Mouse (Mus musculus): ENCODE results near the gene Oosp3. TPM values are rescaled to one million over a fixed set of nuclear protein-coding genes. Genes with fewer than 3 reads are reported as not detected.

The Oosp3 gene
- total RNA-seq (2021): not detected

DNA sequence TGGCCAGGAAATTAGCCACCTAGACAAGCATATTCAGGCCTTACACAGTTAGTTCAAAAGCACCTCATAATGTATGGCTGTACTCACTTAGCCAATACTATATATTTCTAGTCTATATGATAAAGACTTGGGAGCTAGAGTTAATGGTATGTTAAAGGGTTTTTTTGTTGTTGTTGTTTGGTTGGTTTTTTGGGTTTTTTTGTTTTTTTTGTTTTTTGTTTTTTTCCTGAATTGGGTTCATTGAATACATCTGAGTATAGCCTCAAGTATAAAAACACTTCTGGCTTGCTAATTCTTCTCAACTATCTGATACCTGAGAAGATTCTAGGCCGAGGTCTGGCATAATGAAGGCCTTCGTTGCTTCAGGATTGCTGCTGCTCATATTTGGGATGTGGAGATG, at the start of gene Oosp3:
Gene Oosp3 (plus strand): TSS at position 301 of the 400 bp plus-strand sequence.
- DNase-seq (ENCODE audit: extremely low spot score in 1 of 2, low spot score in 2 of 2): no peak
- intact Hi-C loops (cut with DNase I): no loop called here

DNA sequence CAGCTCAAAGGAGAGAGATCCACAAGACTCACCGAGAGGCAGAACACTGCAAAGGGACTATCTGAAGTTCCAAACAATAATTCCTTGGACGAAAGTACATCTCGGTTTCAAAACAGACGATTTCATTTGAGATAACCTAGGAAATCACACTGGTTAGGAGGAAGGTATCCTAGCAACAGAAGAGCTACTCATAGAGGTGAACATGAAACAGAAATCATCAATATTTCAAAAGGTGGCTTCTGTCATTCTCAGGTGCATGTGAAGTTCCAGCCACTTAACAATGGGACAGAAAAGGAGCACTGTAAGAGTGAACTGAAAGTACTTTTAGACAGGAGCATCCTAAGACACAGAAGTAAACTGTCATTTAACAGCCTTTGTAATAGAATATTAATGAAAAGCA, 47.3 kb upstream of the Oosp3 start:
- no peak for DNase-seq (ENCODE audit: extremely low spot score in 1 of 2, low spot score in 2 of 2)
- intact Hi-C loops (cut with DNase I): no loop called here

DNA sequence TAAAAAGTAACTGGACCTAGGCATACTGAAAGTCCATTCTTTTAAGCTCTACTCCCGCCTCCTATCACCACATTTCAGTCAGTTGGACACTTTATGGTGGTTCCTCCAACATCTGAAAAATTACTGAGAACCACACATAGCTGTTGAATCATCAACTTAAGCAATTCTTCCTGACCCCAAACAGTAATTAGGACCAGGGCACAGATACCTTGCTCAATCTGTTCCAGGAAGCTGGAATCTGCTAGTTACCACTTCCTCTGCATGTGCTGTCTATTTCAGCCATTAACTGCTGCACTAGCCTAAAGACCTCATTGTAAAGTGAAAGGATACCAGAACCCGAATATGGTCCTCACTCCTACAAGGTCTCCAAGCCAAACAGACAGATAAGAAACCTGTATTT, 37.7 kb upstream of the Oosp3 start:
- intact Hi-C loops (cut with DNase I): no loop called here
- DNase-seq (ENCODE audit: extremely low spot score in 1 of 2, low spot score in 2 of 2): no peak

DNA sequence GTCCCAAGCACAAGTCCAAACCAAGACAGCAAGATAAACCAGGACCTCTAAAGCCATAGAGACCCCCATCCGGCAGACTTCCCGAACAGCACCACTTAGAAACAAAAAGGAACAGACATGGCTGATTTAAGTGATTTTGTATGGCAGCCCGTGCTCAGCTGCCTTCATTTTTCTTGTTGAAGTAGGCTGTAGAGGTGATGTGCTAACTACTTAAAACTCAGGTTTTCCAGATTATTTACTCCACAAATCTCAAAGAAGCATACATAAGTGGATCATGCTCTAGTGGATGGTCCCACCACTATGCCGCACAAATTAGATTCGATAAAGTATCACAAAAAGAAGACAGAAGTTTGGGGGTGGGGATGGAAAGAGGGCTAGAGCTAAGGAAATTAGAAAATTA, 36.4 kb upstream of the Oosp3 start, which contains the start of gene Oosp2:
Gene Oosp2 (minus strand): TSS at position 101 of the 400 bp plus-strand sequence.
- no peak for DNase-seq (ENCODE audit: extremely low spot score in 1 of 2, low spot score in 2 of 2)
- intact Hi-C loops (cut with DNase I): no loop called here

DNA sequence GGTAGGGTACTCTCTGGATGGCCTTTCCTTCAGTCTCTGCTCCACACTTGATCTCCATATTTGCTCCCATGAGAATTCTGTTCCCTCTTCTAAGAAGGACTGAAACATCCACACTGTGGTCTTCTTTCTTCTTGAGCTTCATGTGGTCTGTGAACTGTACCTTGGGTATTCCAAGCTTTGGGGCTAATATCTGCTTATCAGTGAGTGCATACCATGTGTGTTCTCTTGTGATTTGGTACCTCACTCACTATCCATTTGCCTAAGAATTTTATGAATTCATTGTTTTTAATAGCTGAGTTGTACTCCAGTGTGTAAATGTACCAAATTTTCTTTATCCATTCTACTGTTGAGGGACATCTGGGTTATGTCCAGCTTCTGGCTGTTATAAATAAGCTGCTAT, 35.3 kb upstream of the Oosp3 start:
- intact Hi-C loops (cut with DNase I): no loop called here
- DNase-seq (ENCODE audit: extremely low spot score in 1 of 2, low spot score in 2 of 2): no peak

DNA sequence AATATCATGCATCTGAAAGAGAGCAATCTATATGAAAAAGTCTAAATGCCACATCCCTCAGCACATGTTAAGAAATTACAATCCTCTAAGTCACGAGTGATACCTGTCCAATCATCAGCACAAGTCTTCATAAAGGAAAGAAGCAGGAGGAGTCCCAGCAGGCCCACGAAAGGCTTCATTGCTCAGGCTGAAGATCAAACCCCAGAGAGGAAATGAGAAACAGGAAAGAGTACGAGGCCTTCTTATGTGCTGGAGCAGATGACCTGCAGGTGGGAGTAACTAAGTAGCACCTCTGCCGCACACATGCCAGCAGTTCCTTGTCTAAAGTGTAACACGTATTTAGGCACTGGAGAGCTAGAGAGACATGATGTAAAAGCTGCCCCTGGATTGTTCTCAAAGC, 6.0 kb upstream of the Oosp3 start, which contains the start of gene Oosp1:
Gene Oosp1 (minus strand): TSS at position 312 of the 400 bp plus-strand sequence.
- DNase-seq (ENCODE audit: extremely low spot score in 1 of 2, low spot score in 2 of 2): no peak
- intact Hi-C loops (cut with DNase I): no loop called here

DNA sequence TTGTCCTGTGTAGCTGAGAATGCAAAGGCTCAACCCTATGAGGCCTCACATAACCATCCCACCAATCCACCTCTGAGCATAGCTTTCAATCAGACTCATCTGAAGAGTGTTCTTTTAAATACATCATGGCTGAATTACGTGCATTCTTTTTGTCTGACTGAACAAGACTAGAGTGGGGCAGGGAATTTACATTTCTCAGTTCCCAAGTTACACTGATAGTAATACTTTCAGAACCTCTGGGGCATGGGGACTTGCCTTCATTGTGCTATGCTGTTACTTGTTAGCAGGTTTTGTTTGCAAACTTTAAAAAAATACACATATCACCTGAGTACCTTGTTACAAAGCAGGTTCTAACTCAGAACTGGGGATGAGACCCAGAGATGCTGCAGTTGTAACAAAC, 5.4 kb upstream of the Oosp3 start:
- intact Hi-C loops (cut with DNase I): no loop called here
- DNase-seq (ENCODE audit: extremely low spot score in 1 of 2, low spot score in 2 of 2): no peak

DNA sequence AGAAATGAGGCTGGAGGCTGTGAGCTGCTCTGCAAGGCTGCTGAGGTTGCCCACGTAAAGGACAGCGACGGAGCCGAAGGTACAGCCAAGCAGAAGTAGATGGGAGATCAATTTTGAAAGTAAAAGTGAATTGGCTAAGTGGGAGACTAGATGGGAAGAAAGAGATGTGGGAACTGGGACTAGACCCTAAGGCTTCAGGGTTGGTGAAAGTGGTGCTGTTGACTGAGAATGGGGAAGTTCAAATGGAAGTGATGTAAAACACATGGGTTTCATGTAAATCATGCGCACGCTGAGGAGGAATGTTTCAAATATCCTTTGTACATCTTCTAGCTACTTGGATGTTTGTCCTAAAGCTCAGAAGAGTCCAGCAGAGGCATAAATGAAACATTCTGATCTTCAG, 1.5 kb downstream of the Oosp3 start:
- intact Hi-C loops (cut with DNase I): no loop called here
- no peak for DNase-seq (ENCODE audit: extremely low spot score in 1 of 2, low spot score in 2 of 2)

DNA sequence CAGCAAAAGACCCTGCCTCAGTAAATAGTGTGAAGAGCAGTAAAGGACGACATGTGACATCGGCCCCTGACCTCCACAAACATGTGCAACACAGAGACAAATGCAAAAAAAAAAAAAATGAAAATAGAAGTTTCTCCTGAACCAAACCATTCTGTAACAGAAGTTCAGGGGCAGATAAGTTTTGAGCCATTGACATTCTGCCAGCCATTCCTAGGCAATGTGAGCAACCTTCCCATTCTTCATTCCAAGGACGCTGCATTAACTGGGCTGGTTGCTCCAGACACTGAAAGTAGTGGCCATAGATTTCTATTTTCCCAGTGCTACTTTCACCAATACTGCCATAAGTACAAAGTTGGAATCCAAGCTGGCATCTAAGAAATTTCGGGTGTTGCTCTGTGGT, 15.6 kb downstream of the Oosp3 start:
- intact Hi-C loops (cut with DNase I): no loop called here

DNA sequence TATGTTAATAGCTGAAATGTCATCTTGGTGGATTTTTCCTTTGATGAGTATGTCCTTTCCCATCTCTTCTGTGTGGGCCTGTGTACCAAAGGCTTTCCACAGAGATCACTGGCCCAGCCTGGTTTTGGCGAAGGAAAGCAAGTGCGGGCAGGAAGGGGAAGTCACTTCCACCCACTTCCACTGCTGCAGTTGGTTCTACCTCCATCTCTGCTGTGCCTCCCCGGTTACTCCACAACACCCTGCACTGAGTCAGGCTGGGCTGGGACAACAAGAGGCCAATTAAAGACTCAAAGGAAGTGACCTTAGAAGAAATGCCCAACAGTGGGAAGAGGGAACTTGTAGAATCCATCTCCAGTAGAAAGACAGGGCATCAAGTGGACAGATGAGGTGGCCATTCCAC, 23.2 kb downstream of the Oosp3 start:
- DNase-seq (ENCODE audit: extremely low spot score in 1 of 2, low spot score in 2 of 2): no peak
- intact Hi-C loops (cut with DNase I): no loop called here

More for the DNA sequence above, 15.6 kb downstream of the Oosp3 start:
- no peak for DNase-seq (ENCODE audit: extremely low spot score in 1 of 2, low spot score in 2 of 2)

DNA sequence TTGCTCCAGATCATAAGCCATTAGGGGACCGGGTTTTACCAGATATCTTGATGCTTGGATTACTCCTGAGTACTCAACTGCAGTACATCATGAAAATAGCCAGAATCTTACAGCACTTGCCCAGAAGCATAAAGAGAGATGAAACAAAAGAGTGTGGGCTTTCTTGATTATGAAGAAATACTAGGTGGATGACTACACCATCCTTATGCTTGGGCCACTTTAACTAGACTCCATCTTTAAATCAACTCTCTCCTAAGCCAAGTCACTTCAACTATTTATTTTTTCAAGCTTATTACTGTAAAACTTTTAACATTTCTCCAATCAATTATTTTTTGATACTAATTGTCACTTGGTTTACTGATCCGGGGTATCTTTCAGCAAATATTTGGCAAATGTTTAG, 27.0 kb downstream of the Oosp3 start:
- intact Hi-C loops (cut with DNase I): no loop called here

DNA sequence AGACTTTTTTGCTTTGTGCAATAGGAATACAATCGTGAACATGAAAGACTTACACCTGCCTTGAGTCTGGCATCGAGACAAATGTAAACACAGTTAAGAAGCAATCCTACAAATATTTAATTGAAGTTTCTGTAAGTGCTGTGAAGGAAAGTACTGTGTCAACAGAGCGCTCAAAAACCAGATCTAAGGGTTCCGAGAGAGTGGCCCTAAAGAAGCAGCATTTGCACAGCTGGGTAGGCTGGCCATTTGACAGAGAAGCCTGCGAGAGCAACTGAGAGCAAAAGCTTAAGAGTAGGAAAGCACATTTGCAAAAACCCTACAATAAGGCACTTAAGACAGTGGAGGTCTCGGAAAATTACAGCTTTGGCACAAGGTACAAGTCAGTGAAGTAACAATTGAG, 27.4 kb downstream of the Oosp3 start:
- intact Hi-C loops (cut with DNase I): no loop called here
- DNase-seq (ENCODE audit: extremely low spot score in 1 of 2, low spot score in 2 of 2): no peak

More for the DNA sequence above, 27.0 kb downstream of the Oosp3 start:
- no peak for DNase-seq (ENCODE audit: extremely low spot score in 1 of 2, low spot score in 2 of 2)

DNA sequence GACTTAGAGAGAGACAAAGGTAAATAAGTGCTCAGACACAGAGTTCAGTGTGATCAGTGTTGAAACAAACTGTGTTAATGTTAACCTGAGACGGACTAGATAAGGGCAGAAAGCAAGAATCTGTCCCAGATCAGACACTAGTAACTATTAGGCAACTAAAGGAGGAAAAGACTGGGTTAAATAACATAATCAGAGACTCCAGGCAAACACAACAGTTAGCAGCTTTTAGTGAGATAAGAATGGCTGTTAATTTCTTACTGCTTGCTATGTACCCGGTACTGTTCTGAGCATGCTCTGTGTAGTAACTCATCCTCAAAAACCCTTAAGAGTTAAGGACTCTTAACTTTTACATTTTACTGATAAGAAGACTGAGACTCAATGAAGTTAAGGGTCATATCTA, 29.1 kb downstream of the Oosp3 start:
- intact Hi-C loops (cut with DNase I): no loop called here
- DNase-seq (ENCODE audit: extremely low spot score in 1 of 2, low spot score in 2 of 2): no peak

DNA sequence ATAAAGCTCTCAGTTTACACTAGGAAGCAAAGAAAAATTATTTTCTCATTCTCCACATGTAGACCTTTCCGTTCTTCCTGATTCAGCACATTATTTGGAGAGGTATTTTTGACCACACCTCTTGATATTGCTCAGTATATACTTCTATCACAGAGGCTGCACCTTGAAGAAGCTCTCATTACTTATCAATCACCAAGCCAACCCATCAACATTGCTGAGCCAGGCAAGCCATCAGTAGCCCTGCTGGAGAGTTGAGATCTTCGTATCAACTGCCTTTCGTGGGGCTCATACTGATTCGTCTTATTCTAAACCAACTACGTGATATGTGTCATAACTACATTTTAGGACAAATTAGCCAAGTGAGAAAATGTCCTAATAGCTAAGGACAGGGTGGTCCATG, 30.4 kb downstream of the Oosp3 start:
- no peak for DNase-seq (ENCODE audit: extremely low spot score in 1 of 2, low spot score in 2 of 2)
- intact Hi-C loops (cut with DNase I): no loop called here

DNA sequence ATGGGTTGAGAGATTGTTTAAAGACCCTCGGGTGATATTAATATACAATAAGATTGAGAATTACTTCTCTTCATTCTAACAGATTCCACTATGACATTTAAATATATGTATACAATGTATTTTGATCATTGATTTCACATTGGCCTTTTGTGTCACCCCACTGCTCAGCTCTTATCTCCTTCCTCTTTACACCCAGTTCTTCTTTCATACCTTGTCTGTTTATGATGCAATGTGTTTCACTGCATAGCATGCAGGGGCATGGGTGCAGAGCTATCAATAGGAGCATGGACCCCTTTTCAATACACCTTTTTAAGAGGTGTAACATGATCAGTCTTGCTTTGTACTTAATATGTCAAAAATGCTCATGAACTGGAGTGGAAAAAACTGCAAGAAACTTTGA, 33.4 kb downstream of the Oosp3 start:
- no peak for DNase-seq (ENCODE audit: extremely low spot score in 1 of 2, low spot score in 2 of 2)
- intact Hi-C loops (cut with DNase I): no loop called here

DNA sequence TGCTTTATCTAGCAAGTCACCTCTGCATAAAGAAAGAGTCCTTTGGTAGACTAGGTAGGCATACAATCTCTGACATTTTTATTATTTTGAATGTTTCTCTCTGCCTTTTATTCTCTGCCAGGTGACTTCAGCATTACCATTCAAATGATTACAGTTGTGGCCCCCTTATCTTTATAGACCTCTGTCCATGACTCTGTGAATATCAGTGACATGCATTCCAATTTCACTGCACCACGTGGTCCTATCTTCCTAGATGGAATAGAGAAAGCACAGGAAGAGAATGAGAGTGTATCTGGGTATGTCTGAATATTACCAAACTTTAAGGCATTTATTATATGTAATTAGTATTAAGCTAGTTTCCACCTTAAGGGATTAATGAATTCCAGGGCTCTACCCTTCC, 39.6 kb downstream of the Oosp3 start:
- intact Hi-C loops (cut with DNase I): no loop called here
- DNase-seq (ENCODE audit: extremely low spot score in 1 of 2, low spot score in 2 of 2): no peak

DNA sequence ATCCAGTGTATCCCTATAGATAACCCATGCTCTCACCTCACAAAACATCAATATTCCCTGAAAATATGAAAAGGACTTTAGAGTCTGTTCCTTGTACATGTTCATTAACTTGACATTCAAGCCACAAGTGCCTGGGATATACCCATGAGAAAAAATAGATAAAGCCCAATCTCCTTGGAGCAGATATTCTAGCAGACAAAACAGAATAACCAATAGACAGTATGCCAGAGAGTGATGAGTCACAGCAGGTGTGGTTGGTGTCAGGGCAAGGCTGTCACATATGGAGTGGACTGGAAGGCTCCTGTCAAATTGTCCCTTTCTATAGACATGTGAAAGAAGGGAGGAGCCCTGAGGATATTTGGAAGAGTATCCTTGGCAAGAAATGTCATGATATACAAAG, 48.8 kb downstream of the Oosp3 start:
- intact Hi-C loops (cut with DNase I): no loop called here
- no peak for DNase-seq (ENCODE audit: extremely low spot score in 1 of 2, low spot score in 2 of 2)

DNA sequence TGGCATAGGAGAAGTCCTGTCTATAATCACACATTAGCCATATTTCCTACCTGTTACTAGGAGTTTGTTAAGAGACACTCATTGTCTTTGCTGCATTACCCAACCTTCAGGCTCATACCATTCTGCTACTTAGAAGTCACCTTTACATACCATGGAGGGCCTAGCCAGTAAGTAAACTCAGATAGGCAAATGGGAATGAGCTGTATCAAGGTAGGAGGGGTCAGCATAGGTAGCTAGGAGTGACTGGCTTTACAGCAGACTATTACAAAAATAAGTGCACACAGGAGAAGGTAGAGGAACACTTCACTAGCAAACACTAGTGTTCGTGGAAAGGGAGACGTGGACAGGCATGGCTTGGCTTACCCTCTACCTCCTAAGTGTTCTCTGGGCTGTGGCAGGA, 50.4 kb downstream of the Oosp3 start, which contains the start of gene Gif:
Gene Gif (plus strand): TSS at position 257 of the 400 bp plus-strand sequence.
- no peak for DNase-seq (ENCODE audit: extremely low spot score in 1 of 2, low spot score in 2 of 2)
- intact Hi-C loops (cut with DNase I): no loop called here

All from left cerebral cortex, postnatal 10 days (tissue).